Mouse (Mus musculus) lung, embryonic 14.5 days (tissue): ENCODE results near the gene Chpf. TPM values are rescaled to one million over a fixed set of nuclear protein-coding genes. Genes with fewer than 3 reads are reported as not detected.

Experiments
- ATAC-seq: fragments of 200-750 bp; cut with Nextera tagmentation; 2 replicates; pipeline ENCODE4 v1.8.0; 2017; ENCODE audit warnings: mild to moderate bottlenecking, moderate TSS enrichment, moderate library complexity; ENCODE audit not compliant: insufficient read depth
- DNase-seq: peaks from one replicate; pipeline ENCODE4 v3.0.0-alpha.2; 2015
- H3K27ac ChIP-seq: fragments of 300-500 bp; sonication (generic); 2 replicates; pipeline ENCODE4 v1.5.1; 2014; ENCODE audit warnings: low read depth, mild to moderate bottlenecking, moderate library complexity
- H3K27me3 ChIP-seq: fragments of 300-500 bp; sonication (generic); 2 replicates; pipeline ENCODE4 v1.6.1; 2014; ENCODE audit warnings: low read length, control low read depth; ENCODE audit not compliant: insufficient read depth
- H3K36me3 ChIP-seq: fragments of 300-500 bp; sonication (generic); 2 replicates; pipeline ENCODE4 v1.6.1; 2014; ENCODE audit warnings: control low read depth; ENCODE audit not compliant: insufficient read depth
- H3K4me1 ChIP-seq: fragments of 300-500 bp; sonication (generic); 2 replicates; pipeline ENCODE4 v1.6.1; 2014; ENCODE audit warnings: antibody characterized with exemption, control low read depth; ENCODE audit not compliant: insufficient read depth
- H3K4me2 ChIP-seq: fragments of 300-500 bp; sonication (generic); 2 replicates; pipeline ENCODE4 v1.6.1; 2014; ENCODE audit warnings: mild to moderate bottlenecking
- H3K4me3 ChIP-seq: fragments of 300-500 bp; sonication (generic); 2 replicates; pipeline ENCODE4 v1.5.1; 2014; ENCODE audit warnings: low read depth, low read length
- H3K9ac ChIP-seq: fragments of 300-500 bp; sonication (generic); 2 replicates; pipeline ENCODE4 v1.6.1; 2014
- H3K9me3 ChIP-seq: fragments of 300-500 bp; sonication (generic); 2 replicates; pipeline ENCODE4 v1.6.1; 2016; ENCODE audit warnings: low read depth, low read length, control low read depth
- CTCF ChIP-seq: IDR thresholded peaks from 2 replicates; pipeline ENCODE4 v1.5.1; 2016; ENCODE audit warnings: antibody characterized with exemption, low read depth
- WGBS: fragments of 180-500 bp; shearing (Covaris S2); extraction: QIAGEN DNeasy Blood & Tissue Kit; methylation state at CpG from one replicate; pipeline ENCODE4 v1.1.7; 2014; 5-methylcytosine and 5-hydroxymethylcytosine counted together
- polyA plus RNA-seq: library from polyadenylated mRNA; unstranded; fragments of >200 nt; fragmentation: Nextera tagmentation; extraction: Ambion mirVana; gene quantifications from 2 replicates; pipeline ENCODE4 v1.2.1, GENCODE M21; 2014

Gene Chpf
- polyA plus RNA-seq, 1 experiment from 2014 or later, result 35.1 TPM

DNA sequence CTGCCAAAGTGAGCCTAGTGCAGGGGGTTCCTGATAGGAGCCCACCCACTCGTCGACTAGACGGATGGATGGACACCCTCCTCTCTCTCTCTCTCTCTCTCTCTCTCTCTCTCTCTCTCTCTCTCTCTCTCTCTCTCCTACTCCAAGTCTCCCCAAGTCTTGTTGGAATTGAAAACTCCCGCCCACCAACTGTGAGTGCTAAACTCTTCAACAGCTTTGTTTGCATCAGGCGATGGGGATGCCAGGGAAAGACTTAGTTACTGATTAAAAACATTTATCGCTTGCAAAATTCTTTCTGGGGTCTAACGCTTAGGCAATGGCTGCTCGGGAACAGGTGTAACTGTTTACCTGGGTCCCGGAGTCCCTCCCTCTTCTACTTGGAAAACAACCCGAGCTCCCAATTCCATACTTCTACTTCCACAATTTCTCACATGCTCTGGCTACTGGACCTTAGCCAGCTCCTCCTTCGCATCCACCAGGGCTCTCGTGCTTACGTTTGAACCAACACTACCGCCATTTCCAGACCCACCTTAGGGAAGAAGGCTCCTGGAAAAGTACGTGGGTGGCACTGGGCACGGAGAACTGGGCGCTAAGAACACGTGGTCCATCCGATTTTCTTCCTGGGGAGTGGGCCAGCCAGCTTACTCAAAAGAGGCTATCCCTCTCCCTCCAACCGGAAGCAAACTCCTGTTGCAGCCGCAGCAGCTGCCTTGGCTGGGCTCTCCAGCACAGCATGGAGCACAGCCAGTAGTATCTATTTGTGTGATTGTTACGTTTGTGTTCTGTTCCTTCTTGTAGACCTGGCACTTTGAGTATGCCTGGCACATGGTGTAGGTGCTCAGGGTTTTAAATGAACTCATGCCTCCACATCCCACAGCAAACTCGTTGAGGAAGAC, 20.1 kb downstream of the Chpf start:
- Histone ChIP-seq H3K9me3 (no peaks in the 10 kb centered on the region), H3K9ac (peak overlapping the region; percentile 48), H3K4me3 (peak overlapping the region; percentile 34), H3K27ac (peak overlapping the region; percentile 72), H3K27me3 (peaks cover 27% of the 10 kb centered on the region), H3K4me1 (peaks cover 7% of the 10 kb centered on the region; the same call in 1 of the 2 replicates), H3K4me2 (peak overlapping the region; percentile 66), H3K36me3 (no peaks in the 10 kb centered on the region)
- ATAC-seq (peak; percentile 19; the same call in 1 of the 2 replicates), DNase-seq (peak; percentile 79)
- TF ChIP-seq CTCF, result no peak
- WGBS, result 11% methylated on average over 23 of the region's 23 CpGs

DNA sequence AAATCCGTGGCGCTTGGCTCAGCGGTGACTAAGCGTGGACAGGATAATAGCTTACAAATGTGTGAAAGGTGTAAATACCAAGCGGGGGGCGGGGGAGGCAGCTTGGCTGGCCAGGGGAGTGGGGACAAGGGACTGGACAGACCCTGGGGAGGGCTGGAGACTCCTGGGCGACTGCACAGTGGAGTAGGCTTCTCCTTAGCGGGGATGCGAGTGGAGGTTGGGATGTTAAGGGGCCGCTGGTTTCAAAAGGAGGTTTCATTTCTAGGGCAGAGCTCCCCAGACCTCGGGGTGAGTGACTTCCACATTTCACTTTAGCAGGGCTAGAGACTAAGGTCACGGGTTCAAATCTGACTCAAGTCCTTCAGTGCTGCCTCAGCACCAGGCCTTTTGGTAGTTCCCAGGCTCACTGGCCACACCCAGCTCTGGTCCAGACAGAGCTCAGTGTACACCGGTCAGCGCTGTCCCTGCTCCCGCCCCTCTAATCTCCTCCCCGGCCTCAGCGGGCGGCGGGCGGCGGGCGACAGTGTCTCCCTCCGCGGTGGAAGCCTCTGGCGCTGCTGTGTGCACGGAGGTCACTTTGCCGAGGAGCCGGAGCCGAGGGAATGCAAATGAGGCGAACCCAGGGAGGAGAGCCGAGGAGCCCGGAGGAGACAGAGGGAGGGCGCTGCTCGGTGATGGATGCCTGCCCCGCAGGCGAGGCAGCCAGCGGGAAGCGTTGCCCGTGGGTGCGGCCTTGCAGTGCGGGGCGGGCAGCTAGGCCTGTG, 20.9 kb downstream of the Chpf start:
- Histone ChIP-seq H3K9ac (peak overlapping the region; percentile 48), H3K4me1 (peaks cover 7% of the 10 kb centered on the region; the same call in 1 of the 2 replicates), H3K36me3 (no peaks in the 10 kb centered on the region), H3K27me3 (peaks cover 27% of the 10 kb centered on the region), H3K27ac (peak overlapping the region; percentile 72; the same call in 1 of the 2 replicates), H3K9me3 (no peaks in the 10 kb centered on the region), H3K4me2 (peak overlapping the region; percentile 66), H3K4me3 (peak overlapping the region; percentile 34)
- no peak for TF ChIP-seq CTCF
- WGBS, result 2% methylated on average over 42 of the region's 42 CpGs
- peak; percentile 81 for ATAC-seq
- DNase-seq, result peak; percentile 74

DNA sequence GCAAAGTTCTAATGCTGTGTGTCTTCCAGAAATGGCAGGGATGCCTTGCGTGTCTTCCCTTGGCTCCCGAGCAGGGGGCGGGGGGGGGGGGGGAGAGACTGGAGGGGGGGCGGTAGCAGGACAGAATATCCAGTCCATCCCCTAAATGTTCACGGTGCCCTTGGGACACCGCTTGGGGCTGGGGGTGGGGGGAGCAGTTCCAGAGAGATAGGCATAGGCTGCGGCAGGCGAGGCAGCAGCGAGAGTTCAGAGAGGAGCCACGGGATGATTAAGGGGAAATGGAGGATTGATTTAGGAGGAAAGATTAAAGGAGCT, 21.4 kb downstream of the Chpf start:
- no peak for TF ChIP-seq CTCF
- peak; percentile 26 for DNase-seq
- ATAC-seq, result peak; percentile 3; the same call in 1 of the 2 replicates
- Histone ChIP-seq H3K4me3 (peak overlapping the region; percentile 34), H3K9ac (no peak overlapping the region), H3K9me3 (no peaks in the 10 kb centered on the region), H3K27ac (0 out of 2 replicates have a peak overlapping the region, but pooled peaks have one; percentile 72), H3K4me2 (peak overlapping the region; percentile 66), H3K4me1 (peaks cover 7% of the 10 kb centered on the region; the same call in 1 of the 2 replicates), H3K27me3 (peaks cover 28% of the 10 kb centered on the region), H3K36me3 (no peaks in the 10 kb centered on the region)
- WGBS, result 8% methylated on average over 10 of the region's 10 CpGs

DNA sequence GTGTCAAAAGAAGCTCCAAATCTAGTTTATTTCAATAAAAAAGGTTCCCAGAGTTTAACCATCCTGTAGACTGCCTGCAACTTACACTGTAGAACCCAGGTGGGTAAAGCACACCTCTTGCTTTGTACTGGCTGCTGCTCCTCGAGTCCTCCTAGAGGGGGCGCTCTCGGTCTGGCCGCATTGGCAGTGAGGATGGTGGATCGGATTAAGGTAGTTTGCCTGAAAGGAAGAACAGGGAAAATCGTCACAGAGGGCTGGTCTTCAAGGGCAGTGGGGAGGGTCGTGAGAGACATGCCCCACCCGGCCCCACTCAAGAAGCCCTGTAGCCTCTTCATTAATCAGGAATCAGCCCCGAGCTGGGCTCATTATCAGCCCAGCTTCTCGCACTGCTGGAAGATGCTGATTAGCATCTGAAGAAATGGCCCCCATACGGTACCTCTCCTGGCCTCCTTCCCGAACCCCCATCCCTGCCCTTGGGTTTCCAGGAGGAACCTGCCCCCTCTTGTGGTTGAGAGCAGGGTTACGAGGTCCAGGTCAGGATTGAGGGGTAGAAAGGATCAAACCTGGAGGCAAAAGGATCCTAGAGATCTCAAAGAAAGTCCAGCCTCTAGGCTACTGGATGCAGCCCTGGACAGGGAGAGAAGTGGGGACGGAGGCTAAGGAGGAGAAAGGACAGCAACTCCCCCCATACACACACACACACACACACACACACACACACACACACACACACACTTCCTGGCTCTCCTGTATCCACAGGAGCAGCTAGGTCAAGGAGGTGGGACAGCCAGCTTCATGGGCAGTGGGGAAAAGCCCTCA, 22.2 kb downstream of the Chpf start:
- Histone ChIP-seq H3K9ac (no peak overlapping the region), H3K27ac (no peak overlapping the region), H3K4me3 (no peak overlapping the region), H3K9me3 (no peaks in the 10 kb centered on the region), H3K4me2 (no peak overlapping the region), H3K27me3 (peaks cover 33% of the 10 kb centered on the region), H3K36me3 (no peaks in the 10 kb centered on the region), H3K4me1 (peaks cover 7% of the 10 kb centered on the region; the same call in 1 of the 2 replicates)
- WGBS, result 11% methylated on average over 14 of the region's 14 CpGs
- ATAC-seq (no peak), DNase-seq (peak; percentile 19)
- TF ChIP-seq CTCF, result peak; percentile 56

DNA sequence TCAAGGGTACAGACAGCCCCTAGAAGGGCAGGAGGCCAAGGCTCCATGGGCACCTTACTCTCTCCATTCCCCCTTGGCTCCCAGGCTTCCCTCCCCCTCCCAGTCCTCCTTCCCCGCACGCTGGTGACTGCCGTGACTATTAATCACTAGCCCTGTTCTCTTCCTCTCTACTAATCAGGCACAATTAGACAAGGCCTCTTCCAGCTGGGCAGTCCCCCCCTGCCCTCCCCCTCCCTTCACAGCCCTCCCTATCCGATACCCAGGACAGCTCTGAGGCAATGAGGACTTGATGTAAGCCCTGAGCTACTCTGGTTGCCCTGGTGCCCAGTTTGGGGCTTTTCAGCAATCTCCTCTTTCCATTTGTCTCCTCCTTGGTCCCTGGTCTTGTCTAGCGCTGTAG, 23.2 kb downstream of the Chpf start:
- 32% methylated on average over 5 of the region's 5 CpGs for WGBS

DNA sequence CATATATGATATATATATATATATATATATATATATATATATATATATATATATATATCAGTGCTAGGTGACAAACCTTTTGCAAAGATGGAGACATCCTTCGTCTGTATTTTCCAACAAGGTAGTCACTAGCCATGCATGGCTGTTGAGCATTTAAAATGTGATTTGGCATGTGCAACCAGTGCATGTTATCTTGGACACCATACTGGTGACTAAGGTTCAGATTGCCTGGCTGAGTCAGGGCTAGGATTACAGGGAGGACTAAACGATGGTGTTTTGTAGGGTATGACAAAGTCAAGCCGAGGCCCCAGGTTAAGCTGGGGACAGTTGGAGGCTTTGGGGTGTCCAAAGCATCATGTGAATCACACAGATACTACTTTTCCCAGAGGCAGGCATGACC, 23.7 kb downstream of the Chpf start:
- WGBS, result 71% methylated on average over 3 of the region's 3 CpGs
- TF ChIP-seq CTCF, result no peak
- ATAC-seq (no peak), DNase-seq (no peak)
- H3K4me1 ChIP-seq, result peaks cover 14% of the 10 kb centered on the region
- H3K27ac ChIP-seq, result no peak overlapping the region
- peaks cover 45% of the 10 kb centered on the region for H3K27me3 ChIP-seq
- no peak overlapping the region for H3K9ac ChIP-seq
- H3K9me3 ChIP-seq, result no peaks in the 10 kb centered on the region
- no peak overlapping the region for H3K4me3 ChIP-seq
- no peaks in the 10 kb centered on the region for H3K36me3 ChIP-seq
- H3K4me2 ChIP-seq, result no peak overlapping the region

More for the DNA sequence above, 23.2 kb downstream of the Chpf start:
- Histone ChIP-seq H3K27ac (no peak overlapping the region), H3K9me3 (no peaks in the 10 kb centered on the region), H3K4me3 (no peak overlapping the region), H3K27me3 (peaks cover 40% of the 10 kb centered on the region), H3K4me1 (peaks cover 10% of the 10 kb centered on the region), H3K36me3 (no peaks in the 10 kb centered on the region), H3K4me2 (no peak overlapping the region), H3K9ac (no peak overlapping the region)
- ATAC-seq, result no peak
- TF ChIP-seq CTCF, result no peak
- DNase-seq, result no peak
